Mouse (Mus musculus) hindbrain, postnatal 0 days (tissue): ENCODE data around the gene Cacul1. TPM values are rescaled to one million over a fixed set of nuclear protein-coding genes. Genes with fewer than 3 reads are reported as not detected.

Experiments used
- ATAC-seq: fragments of 200-750 bp; cut with Nextera tagmentation; 2 replicates; pipeline ENCODE4 v1.8.0; 2017; ENCODE audit warnings: mild to moderate bottlenecking, moderate TSS enrichment, moderate library complexity
- DNase-seq: peaks from one replicate; pipeline ENCODE4 v3.0.0-alpha.2; 2015; ENCODE audit warnings: low spot score
- H3K27ac ChIP-seq: fragments of 300-500 bp; sonication (generic); 2 replicates; pipeline ENCODE4 v1.5.1; 2014; ENCODE audit warnings: mild to moderate bottlenecking
- H3K27me3 ChIP-seq: fragments of 300-500 bp; sonication (generic); 2 replicates; pipeline ENCODE4 v1.6.1; 2014; ENCODE audit warnings: low read length, mixed read lengths; ENCODE audit not compliant: insufficient read depth
- H3K36me3 ChIP-seq: fragments of 300-500 bp; sonication (generic); 2 replicates; pipeline ENCODE4 v1.6.1; 2014; ENCODE audit warnings: low read length, mixed read lengths; ENCODE audit not compliant: insufficient read depth
- H3K4me1 ChIP-seq: fragments of 300-500 bp; sonication (generic); 2 replicates; pipeline ENCODE4 v1.6.1; 2014; ENCODE audit warnings: antibody characterized with exemption, low read length, mixed read lengths; ENCODE audit not compliant: insufficient read depth
- H3K4me2 ChIP-seq: fragments of 300-500 bp; sonication (generic); 2 replicates; pipeline ENCODE4 v1.6.1; 2014; ENCODE audit warnings: low read depth, mild to moderate bottlenecking, low read length, moderate library complexity, mixed read lengths
- H3K4me3 ChIP-seq: fragments of 300-500 bp; sonication (generic); 2 replicates; pipeline ENCODE4 v1.5.1; 2014; ENCODE audit warnings: low read length
- H3K9ac ChIP-seq: fragments of 300-500 bp; sonication (generic); replicated peaks from 2 replicates; pipeline ENCODE4 v1.6.1; 2014; ENCODE audit warnings: mild to moderate bottlenecking, low read length, moderate library complexity, mixed read lengths
- H3K9me3 ChIP-seq: fragments of 300-500 bp; sonication (generic); 2 replicates; pipeline ENCODE4 v1.6.1; 2016; ENCODE audit warnings: low read length, mixed read lengths
- CTCF ChIP-seq: IDR thresholded peaks from 2 replicates; pipeline ENCODE4 v1.5.1; 2016; ENCODE audit warnings: antibody characterized with exemption, control low read depth, low read depth
- WGBS: fragments of 180-500 bp; shearing (Covaris S2); extraction: QIAGEN DNeasy Blood & Tissue Kit; methylation state at CpG from one replicate; pipeline ENCODE4 v1.1.7; 2014; 5-methylcytosine and 5-hydroxymethylcytosine counted together
- microRNA-seq, 2 experiments: library from miRNA; unstranded; fragments of <30 nt; microRNA quantifications; one replicate each; pipeline ENCODE4; 2016
- polyA plus RNA-seq: library from polyadenylated mRNA; unstranded; fragments of >200 nt; fragmentation: Nextera tagmentation; extraction: Ambion mirVana; gene quantifications from 2 replicates; pipeline ENCODE4 v1.2.1, GENCODE M21; 2015
- total RNA-seq: library from RNA; depleted of rRNA; stranded (reverse); fragments of >200 nt; gene quantifications from 2 replicates; pipeline ENCODE4 v1.2.3, GENCODE M21; 2014; rRNA removed

The Cacul1 gene
- total and polyA plus RNA-seq, 2 experiments from 2014 or later = 14.8 to 46.0 TPM

DNA sequence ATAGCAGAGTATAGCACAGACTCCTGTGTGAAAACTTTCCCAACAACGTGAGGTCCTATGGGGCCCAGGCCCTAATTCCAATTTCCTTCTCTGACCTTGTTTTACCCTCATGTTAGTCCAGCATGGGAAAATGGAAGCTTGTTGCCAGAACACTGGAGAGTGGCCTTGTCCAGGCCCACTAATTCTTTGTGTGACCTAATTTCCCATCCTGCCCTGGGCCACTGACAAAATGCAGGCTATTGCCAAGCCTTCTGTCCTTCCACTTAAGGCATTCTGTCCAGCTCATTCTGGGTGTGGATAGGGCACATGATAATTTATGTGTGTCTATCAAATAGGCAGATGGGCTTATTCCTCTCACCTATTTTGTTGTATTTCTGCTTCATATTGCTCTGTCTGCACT is 91.3 kb downstream of the Cacul1 start:
- Histone ChIP-seq H3K4me2 (no peak overlapping the region), H3K36me3 (no peaks in the 10 kb centered on the region), H3K27me3 (no peaks in the 10 kb centered on the region), H3K9ac (no peak overlapping the region), H3K9me3 (no peaks in the 10 kb centered on the region), H3K4me1 (no peaks in the 10 kb centered on the region; the same call in 1 of the 2 replicates), H3K4me3 (no peak overlapping the region), H3K27ac (no peak overlapping the region)
- ATAC-seq (no peak), DNase-seq (no peak)
- no peak for TF ChIP-seq CTCF
- WGBS = 68% methylated on average over 1 of the region's 1 CpGs

DNA sequence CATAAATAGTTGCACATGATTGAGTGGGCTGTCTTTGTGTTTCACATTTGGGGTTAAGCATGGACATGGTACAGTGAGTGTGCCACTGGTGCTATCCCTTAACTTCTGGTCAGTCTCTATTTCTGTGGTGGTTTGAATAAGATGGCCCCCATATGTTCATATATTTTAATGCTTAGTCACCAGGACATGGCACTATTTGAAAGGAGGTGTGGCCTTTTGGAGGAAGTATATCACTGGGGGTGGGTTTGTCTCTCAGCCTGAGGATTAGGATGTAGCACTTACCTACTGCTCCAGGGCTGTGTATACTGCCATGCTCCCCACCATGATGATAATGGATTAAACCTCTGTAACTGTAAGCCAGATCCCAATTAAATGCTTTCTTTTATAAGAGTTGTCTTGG is 95.6 kb downstream of the Cacul1 start:
- H3K36me3 ChIP-seq = no peaks in the 10 kb centered on the region
- no peak overlapping the region for H3K4me2 ChIP-seq
- no peaks in the 10 kb centered on the region for H3K27me3 ChIP-seq
- H3K9ac ChIP-seq = no peak overlapping the region
- ATAC-seq = no peak
- no peak overlapping the region for H3K27ac ChIP-seq
- no peak overlapping the region for H3K4me3 ChIP-seq
- no peak for DNase-seq
- no peaks in the 10 kb centered on the region for H3K4me1 ChIP-seq
- no peak for TF ChIP-seq CTCF
- H3K9me3 ChIP-seq = no peaks in the 10 kb centered on the region

DNA sequence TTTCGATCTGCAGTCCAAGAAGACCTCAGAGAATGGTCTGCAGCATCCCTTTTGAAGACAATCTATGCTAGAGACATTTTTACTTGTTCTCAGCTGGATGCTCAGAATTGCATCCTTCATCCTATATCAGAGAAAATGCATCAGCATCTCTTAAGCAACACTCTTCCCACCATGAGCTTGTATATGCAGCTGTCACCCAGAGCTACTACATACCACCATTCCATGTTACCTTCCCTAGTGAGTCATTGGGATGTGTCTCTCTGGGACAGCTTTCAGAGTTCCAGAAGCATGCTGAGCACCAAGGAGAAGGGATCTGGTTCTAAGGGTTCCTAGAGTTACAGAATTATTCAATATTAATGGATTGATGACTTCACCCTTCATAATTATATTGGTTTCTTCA is 102.0 kb downstream of the Cacul1 start:
- no peak for TF ChIP-seq CTCF
- no peaks in the 10 kb centered on the region for H3K27me3 ChIP-seq
- no peak overlapping the region for H3K4me3 ChIP-seq
- no peak overlapping the region for H3K27ac ChIP-seq
- H3K36me3 ChIP-seq = no peaks in the 10 kb centered on the region
- no peak overlapping the region for H3K9ac ChIP-seq
- WGBS = 46% methylated on average over 1 of the region's 1 CpGs
- no peaks in the 10 kb centered on the region for H3K9me3 ChIP-seq
- no peak for DNase-seq
- H3K4me1 ChIP-seq = no peaks in the 10 kb centered on the region
- H3K4me2 ChIP-seq = no peak overlapping the region
- ATAC-seq = no peak

DNA sequence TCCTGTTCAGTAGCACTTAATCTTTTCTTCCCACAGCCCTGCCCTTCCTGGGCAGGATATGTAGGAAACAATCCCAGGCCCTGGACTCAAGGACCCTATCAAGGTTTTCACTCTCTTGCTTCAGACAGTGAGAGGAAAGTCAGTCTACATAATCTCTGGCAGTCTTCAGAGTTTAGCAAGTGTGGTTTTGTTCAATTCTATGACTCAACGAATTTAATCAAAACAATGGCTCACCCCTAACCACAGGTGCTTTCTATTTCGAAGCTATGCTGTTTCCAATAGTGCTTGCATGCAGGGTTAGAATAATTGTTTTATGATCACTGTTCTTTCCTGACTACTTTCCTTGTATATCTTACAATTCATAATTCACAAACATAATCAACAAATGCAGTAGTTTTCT is 103.0 kb downstream of the Cacul1 start:
- no peak for ATAC-seq
- Histone ChIP-seq H3K9ac (no peak overlapping the region), H3K27ac (no peak overlapping the region), H3K4me2 (no peak overlapping the region), H3K4me3 (no peak overlapping the region), H3K36me3 (no peaks in the 10 kb centered on the region), H3K4me1 (no peaks in the 10 kb centered on the region), H3K27me3 (no peaks in the 10 kb centered on the region), H3K9me3 (no peaks in the 10 kb centered on the region)
- WGBS = 65% methylated on average over 2 of the region's 2 CpGs
- TF ChIP-seq CTCF = no peak
- DNase-seq = no peak

Small RNAs within 50 kb of the gene (microRNA-seq; reads per million reads assigned to microRNA genes)
- gene Gm25238 = 0 to 0.18 reads per million in 2 experiments

Other genes with a start within 250 kb of the Cacul1 start
- gene Prlhr, start 112.7 kb downstream of the Cacul1 start, total RNA-seq = 7.3 and 9.7 TPM in 2 replicates
- 0.18 and 0.44 TPM in 2 replicates for gene Prlhr, start 112.7 kb downstream of the Cacul1 start, polyA plus RNA-seq
- gene Nanos1, start 175.0 kb upstream of the Cacul1 start, total RNA-seq = 37.2 and 40.1 TPM in 2 replicates
- 16.0 and 16.1 TPM in 2 replicates for gene Nanos1, start 175.0 kb upstream of the Cacul1 start, polyA plus RNA-seq
- gene Eif3a, start 209.6 kb upstream of the Cacul1 start, total RNA-seq = 68.4 and 78.6 TPM in 2 replicates
- 89.8 and 95.5 TPM in 2 replicates for gene Eif3a, start 209.6 kb upstream of the Cacul1 start, polyA plus RNA-seq
- 29.7 and 32.0 TPM in 2 replicates for gene Fam45a, start 230.6 kb upstream of the Cacul1 start, total RNA-seq
- 44.8 and 45.6 TPM in 2 replicates for gene Fam45a, start 230.6 kb upstream of the Cacul1 start, polyA plus RNA-seq